Mouse (Mus musculus): ENCODE data around the gene Prmt6.
A peak's percentile ranks its signal among the peaks of the same experiment; 100 is the strongest.

Gene Prmt6

GRCm38 (mm10) chr3:110250839-110251700, at the start of gene Prmt6:
TSS of gene Prmt6 (minus strand) at chr3:110250998.
- peak; percentile 88 for DNase-seq (ENCODE audit: low spot score)

GRCm38 (mm10) chr3:110290485-110291045, 39.8 kb upstream of the Prmt6 start:
- no peak for DNase-seq (ENCODE audit: low spot score)

GRCm38 (mm10) chr3:110282651-110283050, 31.9 kb upstream of the Prmt6 start:
- DNase-seq (ENCODE audit: low spot score): no peak

GRCm38 (mm10) chr3:110267790-110268189, 17.0 kb upstream of the Prmt6 start:
- DNase-seq (ENCODE audit: low spot score): no peak

GRCm38 (mm10) chr3:110253105-110253504, 2.3 kb upstream of the Prmt6 start:
- DNase-seq (ENCODE audit: low spot score): no peak

GRCm38 (mm10) chr3:110249891-110250838, 633 bp downstream of the Prmt6 start:
- DNase-seq (ENCODE audit: low spot score): peak; percentile 82

GRCm38 (mm10) chr3:110236819-110237463, 13.9 kb downstream of the Prmt6 start:
- DNase-seq (ENCODE audit: low spot score): no peak
